Mouse (Mus musculus) regulatory T cell (primary cell): ENCODE measurements around the gene Hsd17b12.

Experiments used
- in situ Hi-C: fragments of 300-600 bp; cut with MboI, MseI; formaldehyde crosslinking; loops from one replicate; pipeline ENCODE4 v1.15.1; 2025; ENCODE audit warnings: high pct_unique_total_duplicates

Hsd17b12 gene

DNA sequence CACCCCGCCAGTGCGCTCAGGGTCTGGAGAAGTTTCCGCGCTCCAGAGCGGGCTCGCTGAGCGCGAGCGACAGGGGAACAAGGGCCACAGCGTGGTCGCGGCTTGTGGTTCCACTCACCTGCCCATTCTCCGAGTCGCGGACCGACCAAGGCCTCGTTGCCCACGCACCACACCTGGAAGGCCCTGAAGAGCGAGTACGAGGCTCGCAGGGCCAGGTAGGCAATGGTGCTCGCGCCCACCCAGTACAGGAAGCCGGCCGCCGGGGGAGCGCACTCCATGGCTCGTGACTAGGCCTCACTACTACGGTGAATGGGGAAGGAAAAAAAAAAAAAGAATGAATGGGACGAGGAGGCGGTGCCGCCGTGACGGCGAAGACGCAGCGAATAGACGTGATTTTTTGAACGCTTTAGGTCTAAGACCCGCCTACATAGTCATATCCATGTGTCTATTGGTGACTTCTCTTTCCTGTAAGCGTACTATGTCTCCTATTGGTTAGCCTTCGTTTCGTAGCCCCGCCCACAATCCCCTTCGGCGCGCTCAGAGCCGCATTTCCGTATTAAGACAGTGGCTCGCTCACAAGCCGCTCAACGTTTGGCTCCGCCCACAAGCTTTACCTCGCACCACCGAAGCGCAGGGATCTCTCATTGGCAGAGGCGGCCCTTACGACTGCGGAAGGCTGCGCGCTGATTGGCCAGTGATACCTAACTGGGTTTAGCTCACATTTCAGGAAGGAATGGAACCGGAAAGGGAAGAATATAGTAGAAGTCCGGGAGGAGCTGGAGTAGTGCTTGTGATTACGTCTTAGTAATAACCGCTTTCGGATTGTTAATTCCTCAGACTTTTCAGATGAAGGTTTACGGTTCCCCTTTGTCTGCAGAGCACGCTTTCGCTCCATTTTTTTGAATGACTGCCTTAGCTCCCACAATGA, at the start of gene Hsd17b12:
Gene Hsd17b12, minus strand, starts transcription at position 373 of the 928 bp plus-strand sequence.
- in situ Hi-C loops = loop anchor here (10.0 kb wide), 1 partner anchor 693 kb away; the partner anchor contains the start of gene Cd82

DNA sequence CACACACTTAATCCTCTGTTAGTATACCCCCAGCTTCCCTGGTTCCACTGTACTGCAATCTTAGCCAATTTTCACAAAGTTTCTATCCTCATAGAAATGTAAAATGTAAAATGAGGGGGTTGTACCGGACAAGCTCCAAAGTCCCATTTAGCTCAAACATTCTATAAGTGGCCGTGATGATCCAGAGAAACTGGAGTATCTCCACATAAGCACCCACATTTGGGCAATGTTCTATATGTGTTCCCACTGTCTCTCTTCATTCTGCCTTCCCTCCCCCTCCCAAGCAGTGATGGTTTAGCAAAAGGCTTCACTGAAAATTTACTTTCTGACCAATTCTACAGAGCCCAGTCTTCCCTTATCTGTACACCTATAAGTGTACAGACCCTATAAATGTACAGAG, 27.1 kb upstream of the Hsd17b12 start:
- in situ Hi-C loops = loop anchor here (25.0 kb wide), 1 partner anchor 1152 kb away; no protein-coding TSS in a partner anchor

DNA sequence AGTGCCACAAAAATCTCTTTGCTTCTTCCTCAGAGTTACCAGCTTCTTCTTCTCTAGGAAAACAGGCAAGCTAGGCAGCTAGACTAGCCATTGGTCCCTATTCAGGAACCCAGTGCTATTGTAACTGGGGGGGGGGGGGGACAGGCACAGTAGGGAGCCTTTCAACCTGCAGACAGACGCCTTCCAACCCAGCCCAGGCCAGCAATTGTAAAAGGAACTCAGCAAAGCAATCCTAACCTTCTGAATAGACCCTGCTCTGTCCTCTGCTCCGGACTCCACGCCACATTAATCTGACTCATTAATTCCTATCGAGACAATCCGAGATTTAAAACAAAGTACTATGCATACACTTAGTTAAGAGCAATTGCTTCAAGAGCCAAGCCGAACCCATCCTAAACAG, 26.4 kb upstream of the Hsd17b12 start:
- in situ Hi-C loops = loop anchor here (25.0 kb wide), 1 partner anchor 1153 kb away; no protein-coding TSS in a partner anchor

DNA sequence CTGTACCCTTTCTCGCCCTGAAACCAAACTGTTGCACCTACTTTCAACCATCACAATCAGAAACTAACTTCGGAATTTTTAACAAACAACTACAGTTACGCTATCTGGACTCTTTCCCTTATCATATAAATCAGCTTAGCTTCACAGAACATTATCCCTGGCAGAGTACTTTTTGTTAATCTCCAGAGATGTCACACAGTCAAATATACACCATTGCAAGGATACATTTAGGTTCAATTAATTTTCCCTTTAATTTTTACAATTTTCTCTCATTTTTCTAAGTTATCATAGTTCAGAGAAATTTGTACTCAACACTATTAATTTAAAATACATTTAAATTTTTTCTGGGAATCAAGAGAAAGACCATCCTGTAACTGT, 21.3 kb upstream of the Hsd17b12 start:
- in situ Hi-C loops = loop anchor here (25.0 kb wide), 1 partner anchor 1158 kb away; no protein-coding TSS in a partner anchor

DNA sequence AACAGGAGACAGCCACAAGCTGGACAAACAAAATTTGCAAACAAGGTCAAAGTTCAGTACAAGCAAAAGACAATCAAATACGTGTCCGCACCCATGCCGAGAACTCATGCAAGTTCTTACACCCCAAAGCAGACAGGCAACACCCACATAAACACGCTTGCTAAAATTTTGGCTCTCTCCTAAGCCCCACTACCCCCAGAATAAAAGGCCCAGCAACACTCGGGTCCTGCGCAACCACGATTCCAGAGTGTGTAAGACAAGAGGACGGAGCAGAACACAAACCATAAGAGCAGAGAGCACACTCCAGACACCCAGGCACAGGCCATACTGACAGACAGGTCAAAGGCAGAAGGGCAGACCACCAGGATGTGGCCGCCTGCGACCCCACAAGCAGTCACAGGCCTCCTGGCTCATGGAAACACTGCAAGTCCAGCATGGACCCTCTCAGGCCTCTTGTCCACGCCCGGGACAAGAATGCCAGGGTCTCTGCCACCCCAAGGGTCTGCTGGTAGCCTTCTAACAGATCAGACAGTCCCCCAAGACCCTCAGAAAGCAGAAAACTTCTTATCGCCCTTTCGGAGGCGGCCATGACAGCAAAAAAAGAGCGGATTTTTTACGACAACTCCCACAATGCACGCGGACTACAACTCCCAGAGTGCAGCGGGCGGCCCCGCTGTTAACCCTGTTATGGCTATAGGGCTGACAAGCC, 20.7 kb upstream of the Hsd17b12 start:
- in situ Hi-C loops = loop anchor here (25.0 kb wide), 1 partner anchor 1159 kb away; no protein-coding TSS in a partner anchor

DNA sequence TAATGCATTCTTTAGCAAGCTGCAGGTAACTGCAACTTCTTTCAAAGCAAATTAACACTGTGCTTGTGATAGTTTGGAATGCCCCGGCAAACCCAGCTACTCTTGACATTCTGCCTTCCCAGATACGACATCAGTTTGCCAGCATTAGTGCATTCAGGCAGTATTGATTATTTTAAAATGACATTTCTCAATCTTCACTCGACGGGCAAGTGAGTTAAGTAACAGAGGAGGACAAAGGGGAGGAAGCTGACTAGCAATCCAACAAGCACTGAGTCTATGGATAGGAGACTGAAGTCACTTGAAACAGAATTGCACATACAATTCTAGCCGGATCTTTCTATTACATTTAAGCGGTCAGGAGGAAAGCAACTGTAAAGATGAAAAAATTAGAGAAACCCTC, 19.5 kb upstream of the Hsd17b12 start:
- in situ Hi-C loops = loop anchor here (25.0 kb wide), 1 partner anchor 1160 kb away; no protein-coding TSS in a partner anchor

DNA sequence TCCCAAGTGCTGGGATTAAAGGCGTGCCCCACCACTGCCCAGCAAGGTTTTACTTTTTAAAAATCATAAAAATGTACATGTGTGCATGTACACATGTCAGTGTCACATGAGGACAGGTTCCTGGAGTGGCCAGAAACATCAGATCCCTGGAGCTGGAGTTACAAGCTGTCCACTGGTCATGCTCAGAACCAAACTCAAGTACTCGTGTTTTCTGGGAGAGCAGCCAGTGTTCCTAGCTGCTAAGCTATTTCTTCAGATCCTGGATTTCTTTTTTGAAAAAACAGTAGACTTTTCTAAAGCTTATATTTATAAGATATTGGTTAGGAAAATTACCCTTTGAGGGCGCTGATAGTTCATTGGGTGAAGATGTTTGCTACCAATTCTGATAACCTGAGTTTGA, 18.6 kb upstream of the Hsd17b12 start:
- in situ Hi-C loops = loop anchor here (25.0 kb wide), 1 partner anchor 1161 kb away; no protein-coding TSS in a partner anchor

DNA sequence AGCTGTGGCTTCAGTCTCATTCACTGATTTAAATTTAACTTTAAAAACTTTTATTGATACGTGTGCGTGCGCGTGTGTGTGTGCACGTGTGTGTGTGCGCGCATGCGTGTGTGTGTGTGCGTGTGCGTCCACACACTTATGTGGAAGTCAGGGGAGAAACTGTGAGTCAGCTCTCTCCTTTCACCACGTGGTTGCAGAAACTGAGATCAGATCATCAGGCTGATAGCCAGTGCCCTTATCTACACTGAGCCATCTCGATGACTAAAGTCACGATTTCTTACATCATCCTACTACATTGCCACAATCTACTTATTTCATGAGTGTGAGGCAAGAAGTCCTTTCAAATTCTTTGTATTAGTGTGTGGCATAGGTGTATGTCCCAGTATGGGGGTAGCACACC, 15.8 kb upstream of the Hsd17b12 start:
- in situ Hi-C loops = no loop called here

DNA sequence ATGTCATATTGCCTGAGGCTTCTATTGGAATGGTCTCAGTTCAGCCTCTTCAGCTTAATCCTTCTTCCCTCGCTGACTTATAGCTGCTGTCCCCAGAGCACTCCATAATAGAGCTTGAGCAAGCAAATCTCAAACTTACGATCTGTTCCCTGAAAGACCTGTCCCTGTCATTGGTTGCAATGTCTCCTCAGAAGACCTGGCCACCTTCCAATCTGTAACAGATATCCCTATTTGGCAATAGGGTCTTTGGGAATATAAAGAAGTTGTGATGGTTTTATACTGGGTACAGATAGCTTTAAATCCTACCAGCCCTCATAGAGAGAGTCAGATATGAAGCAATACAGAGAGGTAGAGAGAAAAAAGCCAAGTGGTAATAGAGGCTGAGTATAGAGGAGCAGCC, 5.4 kb upstream of the Hsd17b12 start:
- in situ Hi-C loops = no loop called here

DNA sequence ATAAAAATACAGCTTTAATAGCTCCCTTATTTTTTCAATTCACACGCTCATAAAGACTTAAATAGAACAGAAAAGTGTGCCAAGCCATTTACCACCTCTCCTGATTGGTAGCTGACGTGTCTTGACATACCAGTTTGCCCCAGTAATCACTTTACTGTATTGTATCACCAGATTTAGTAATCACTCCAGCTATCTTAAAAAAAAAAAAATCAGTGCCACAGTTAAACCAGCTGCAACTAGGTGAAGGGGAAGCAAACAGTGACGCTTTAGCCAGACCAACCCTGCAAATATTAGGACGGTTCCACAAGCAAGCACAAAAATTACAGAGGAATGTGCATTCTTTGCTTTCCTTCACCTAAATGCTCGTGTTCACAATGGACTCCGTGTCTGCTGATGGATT, 4.4 kb upstream of the Hsd17b12 start:
- in situ Hi-C loops = no loop called here

DNA sequence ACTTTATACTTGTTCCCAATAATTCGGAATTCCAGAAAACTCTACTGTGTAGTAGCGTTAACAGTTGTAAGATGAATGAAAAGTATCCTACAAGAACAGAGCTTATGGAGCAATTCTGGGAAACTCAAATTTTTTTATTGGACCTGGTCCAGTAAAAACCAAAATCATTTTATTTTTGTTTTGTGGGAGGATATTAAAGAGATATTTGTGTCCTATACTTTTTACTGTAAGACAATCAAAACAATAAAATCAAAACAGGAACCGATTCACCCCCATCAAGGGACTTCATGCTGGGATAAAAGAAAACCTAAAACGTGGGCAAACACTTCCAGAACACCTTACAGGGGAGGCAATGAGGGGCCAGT, 738 bp upstream of the Hsd17b12 start:
- in situ Hi-C loops = loop anchor here (10.0 kb wide), 1 partner anchor 694 kb away; the partner anchor contains the start of gene Cd82

DNA sequence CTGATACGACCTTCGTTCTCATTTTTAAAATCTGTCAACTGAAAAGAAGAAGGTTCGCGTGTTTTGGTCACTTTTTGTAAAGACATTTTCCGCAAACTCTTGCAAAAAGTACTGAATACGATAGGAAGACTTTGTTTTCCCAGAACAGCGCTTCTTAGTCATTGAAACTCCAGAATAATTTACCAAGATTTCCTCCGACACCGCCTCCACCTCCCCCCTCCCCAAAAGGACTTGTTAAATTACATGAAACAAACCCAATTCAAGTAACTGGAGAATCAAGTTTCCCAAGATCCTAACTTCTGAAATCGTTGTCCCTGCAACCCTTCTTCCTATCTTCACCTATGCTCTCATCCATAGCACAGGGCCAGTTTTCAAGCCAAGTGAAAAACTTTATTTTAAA, 713 bp downstream of the Hsd17b12 start:
- in situ Hi-C loops = loop anchor here (10.0 kb wide), 1 partner anchor 692 kb away; the partner anchor contains the start of gene Cd82

DNA sequence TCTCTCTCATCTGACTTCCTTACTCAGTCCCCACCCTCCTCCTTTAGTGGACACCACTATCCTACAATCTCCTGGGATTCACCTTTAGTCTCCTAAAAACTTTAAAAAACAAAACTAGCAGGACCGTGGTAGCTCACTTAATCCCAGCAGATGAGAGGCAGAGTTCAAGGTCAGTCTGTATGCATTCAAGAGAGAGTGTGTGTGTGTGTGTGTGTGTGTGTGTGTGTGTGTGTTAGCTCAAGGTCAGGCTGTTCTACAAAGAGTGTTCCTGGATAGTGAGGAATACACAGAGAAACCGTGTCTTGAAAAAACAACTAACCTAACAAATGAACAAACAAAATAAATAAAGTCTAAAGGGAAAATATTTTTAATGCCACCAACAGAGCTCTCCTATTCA, 12.6 kb downstream of the Hsd17b12 start:
- in situ Hi-C loops = no loop called here

DNA sequence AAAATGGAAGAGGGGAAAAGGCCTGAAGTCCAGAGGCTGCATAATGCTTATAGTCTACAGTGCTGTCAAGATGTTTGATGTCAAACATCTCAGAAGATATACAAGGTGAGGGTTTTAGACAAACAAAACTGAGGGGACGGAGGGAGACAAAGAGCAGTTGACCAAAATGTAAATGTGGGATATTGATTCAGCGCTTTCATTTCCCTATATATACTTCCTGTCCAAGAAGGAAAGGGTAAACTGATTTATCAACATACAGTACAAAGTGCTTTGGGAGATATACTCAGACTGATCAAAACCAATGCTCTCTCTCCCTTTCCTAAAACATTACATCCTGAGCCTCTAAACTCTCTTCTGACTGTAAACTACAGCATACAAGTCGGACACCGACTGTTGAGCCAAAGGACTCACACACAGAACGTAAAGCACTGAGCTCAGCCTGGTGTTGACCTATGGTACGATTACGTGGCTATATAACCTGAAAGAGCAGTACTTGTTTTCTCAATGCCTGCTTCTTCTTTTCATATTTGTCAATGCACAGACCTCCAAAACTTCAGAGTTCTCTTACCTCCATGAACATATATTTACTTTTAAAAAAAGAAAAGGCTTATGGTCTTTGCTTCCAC, 13.1 kb downstream of the Hsd17b12 start:
- in situ Hi-C loops = no loop called here

DNA sequence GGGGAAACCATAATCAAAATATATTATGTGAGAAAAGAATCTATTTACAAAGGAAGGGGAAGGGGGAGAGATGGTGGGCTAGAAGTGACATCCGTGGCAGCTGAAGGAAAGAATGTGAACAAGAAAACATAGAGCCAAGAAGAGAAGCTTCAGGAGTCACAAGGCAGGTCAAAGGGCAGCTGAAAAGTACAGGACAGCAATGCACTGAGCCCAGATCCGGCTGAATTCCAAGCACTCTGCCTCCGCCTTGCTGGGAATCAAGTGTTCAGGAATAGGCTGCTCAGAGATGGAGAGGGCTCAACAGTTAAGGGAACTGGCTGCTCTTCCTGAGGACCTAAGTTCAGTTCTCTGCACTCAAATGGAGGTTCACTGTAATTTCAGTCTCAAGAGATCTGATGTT, 16.5 kb downstream of the Hsd17b12 start:
- in situ Hi-C loops = no loop called here

DNA sequence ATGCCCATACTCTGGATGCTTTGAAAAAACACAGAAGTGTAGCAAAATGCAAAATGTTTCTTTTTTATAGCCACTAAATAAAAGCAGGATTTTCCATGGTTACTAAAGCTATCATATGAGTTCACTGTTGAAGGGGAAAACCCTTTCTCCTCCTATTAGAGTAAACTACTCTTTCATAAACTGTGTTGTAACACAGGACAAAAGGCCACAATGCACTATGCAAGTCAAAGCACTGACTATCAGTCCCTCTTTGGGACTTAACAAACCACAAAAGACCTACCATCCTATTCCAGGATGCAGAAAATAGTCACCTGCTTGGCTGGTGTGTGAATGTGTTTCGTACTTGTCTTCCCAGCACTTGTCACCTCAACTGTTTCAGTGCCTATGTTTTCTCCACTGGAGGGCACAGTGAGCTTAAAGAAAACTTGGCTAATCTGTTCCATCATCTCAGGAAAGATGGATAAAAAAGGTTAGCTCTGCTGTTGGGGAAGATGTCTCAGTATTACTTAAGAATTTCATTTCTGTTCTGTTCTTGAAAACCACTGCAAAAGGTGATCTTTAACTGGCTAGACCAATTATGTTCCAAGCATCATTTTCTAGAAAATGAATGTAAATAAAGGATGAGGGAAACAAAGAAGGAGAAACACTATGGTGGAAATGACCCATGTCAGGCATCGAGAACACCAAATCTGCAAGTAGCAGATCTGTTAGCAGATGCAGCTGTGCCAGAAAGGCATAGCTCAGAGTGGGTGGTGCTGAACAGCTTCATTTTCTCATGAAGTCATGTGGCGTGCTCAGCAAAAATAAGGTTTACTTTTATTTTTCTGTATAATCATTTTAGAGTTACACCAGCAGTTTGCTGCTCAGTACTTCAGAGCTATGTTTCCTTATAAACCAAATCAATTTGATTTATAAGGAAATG, 19.0 kb downstream of the Hsd17b12 start:
- in situ Hi-C loops = no loop called here

DNA sequence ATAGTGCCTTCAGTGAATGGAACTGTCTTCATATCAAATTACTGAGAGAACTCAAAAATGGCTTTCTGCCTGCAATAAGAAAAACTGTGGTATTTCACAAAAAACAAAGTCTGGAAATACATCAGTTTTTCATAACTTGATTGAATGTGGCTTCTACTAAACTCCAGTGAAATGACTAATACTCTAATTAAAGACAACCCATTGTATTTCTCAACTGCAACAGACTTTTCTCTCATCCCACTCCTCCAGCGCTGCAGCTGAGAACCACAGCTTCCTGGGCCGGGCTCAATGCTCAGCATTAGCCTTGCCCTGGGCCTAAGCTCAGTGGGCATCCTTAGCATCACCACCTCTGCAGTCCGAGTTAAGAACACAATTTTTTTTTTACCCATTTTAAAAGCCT, 20.9 kb downstream of the Hsd17b12 start:
- in situ Hi-C loops = no loop called here

DNA sequence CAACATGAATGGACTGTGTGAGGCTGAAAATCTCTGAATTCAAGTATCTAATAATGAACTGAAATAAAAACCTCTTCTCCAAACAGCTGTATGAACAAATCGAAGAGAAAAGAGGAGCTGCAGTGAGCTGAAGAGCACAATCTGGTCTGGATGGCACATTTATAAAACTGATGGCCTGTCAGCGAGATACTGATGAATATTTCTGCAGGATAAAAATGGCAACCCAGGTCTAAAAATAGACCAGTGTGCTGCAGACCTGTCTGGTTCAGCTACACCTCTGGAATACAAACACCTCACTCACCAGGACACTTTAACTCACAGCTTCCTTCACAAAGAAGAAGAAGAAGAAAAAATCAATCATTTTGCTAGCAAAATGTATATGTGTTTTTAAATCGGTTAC, 29.3 kb downstream of the Hsd17b12 start:
- in situ Hi-C loops = no loop called here

DNA sequence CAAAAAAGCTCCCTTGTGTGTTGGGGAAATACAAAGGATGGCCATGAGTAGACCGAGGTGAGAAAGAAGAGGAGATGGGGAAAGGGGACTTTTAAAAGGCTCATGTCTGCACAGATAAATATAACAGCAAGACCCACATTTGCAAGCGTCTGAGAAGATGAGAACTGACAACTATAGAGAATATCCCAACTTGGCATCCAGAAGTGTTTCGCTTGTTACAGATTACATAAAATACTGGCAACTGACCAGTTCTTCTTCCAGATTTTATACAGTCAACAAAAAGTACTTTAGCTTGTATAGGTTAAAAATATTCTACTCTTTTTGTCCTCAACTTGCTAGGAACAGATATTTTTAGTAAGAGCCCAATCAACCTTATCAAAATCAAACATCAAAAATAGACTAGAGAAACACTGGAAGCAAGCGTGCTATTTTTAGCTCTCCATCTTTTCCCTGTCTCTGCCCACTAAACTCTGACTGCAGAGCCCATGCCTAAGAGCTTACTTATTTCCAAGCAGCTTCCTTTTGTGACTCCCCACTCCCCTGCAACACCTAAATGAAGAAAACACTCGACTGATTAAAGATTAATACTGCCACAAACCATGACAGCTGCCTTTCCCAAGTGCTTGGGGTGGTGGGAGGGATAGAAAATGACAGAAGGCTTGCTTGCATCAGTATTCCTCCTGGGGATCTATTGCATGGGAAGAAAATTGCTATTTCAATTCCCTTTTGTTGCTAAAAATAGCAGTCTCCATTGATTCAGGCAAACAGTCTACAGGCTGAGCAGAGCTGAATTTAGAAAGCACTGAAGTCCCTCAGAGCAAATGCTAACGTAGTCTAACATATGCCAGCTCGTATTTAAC, 35.4 kb downstream of the Hsd17b12 start:
- in situ Hi-C loops = no loop called here

DNA sequence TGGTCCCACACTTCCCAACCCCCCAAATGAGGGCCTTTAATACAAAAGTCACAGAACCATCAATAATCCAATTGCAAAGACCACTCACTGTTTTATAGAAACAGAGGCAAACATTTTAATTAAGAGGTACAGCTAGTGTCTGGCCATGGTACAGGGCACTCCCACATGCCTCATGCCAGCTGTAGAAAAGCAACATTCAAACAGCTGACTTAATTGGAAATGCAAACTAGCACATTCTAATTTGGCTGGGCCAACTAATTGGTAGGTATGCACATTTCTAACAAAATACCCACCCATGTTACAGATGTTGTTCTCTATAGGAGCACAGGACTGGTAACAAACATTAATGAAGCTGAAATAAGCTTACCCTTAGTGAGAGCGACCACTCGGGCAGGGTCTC, 54.0 kb downstream of the Hsd17b12 start:
- in situ Hi-C loops = no loop called here
